Mouse (Mus musculus): ENCODE results near the gene Ndel1. TPM values are rescaled to one million over a fixed set of nuclear protein-coding genes. Genes with fewer than 3 reads are reported as not detected.
A peak's percentile ranks its signal among the peaks of the same experiment; 100 is the strongest.

Gene Ndel1
- 110 and 117 TPM in 2 replicates for polyA plus RNA-seq (2015; fragmentation: Nextera tagmentation; extraction: Ambion mirVana)

DNA sequence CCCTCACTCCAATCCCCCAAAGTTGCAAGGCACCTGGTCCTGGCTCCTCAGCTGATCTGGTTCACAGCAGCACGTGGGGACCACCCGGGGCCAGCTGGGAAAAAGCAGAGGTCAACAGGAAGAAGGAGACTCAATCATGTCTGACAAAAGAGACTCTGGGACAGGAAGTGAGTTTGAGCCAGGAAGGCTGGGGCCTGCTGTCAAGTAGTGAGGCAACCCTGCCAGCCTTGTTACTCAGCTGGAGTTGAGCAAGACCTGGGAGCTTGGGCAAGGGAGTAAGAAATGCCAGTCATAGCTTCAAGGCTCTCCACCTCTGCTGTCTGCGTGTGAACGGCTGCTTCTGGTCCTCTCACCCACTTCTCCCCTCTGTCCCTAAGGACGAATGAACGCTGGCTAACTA, at the start of gene Ndel1:
Ndel1 (minus strand) TSS at position 111 of the 400 bp plus-strand sequence.
- Histone ChIP-seq H3K9ac (no peak within 1 kb of the TSS), H3K27ac (replicated peaks) (0 out of 2 replicates have a peak within 1 kb of the TSS, but pooled peaks have one; percentile 44)
- no peak for ATAC-seq (ENCODE audit: insufficient number of reproducible peaks, low FRiP score, low TSS enrichment, low read depth)

GRCm38 (mm10) chr11:68914566-68914965, 42.9 kb upstream of the Ndel1 start:
- 96% methylated on average over 4 of the region's 4 CpGs for WGBS
- ATAC-seq (ENCODE audit: insufficient number of reproducible peaks, low FRiP score, low TSS enrichment, low read depth), result no peak

More for the DNA sequence above, at the start of gene Ndel1:
- 0 out of 2 replicates have a peak, but pooled peaks cover 3% of the 10 kb centered on the region for H3K4me1 ChIP-seq
- H3K9me3 ChIP-seq (replicated peaks), result no peaks in the 10 kb centered on the region
- H3K27me3 ChIP-seq, result no peaks in the 10 kb centered on the region
- no peak within 1 kb of the TSS for H3K4me3 ChIP-seq (replicated peaks)
- 54% methylated on average over 6 of the region's 6 CpGs for WGBS
- H3K36me3 ChIP-seq, result no peaks in the 10 kb centered on the region
- H3K4me2 ChIP-seq (replicated peaks), result no peak within 1 kb of the TSS

GRCm38 (mm10) chr11:68911531-68912177, 40.0 kb upstream of the Ndel1 start:
- Histone ChIP-seq H3K27ac (replicated peaks) (peak overlapping the region; percentile 58), H3K4me2 (replicated peaks) (no peak overlapping the region), H3K36me3 (no peaks in the 10 kb centered on the region), H3K4me3 (replicated peaks) (no peak overlapping the region), H3K9me3 (replicated peaks) (no peaks in the 10 kb centered on the region), H3K9ac (no peak overlapping the region), H3K27me3 (no peaks in the 10 kb centered on the region), H3K4me1 (peaks cover 17% of the 10 kb centered on the region)
- 39% methylated on average over 14 of the region's 14 CpGs for WGBS
- ATAC-seq (ENCODE audit: insufficient number of reproducible peaks, low FRiP score, low TSS enrichment, low read depth), result no peak

More at GRCm38 (mm10) chr11:68914566-68914965, 42.9 kb upstream of the Ndel1 start:
- H3K27me3 ChIP-seq, result no peaks in the 10 kb centered on the region
- no peak overlapping the region for H3K9ac ChIP-seq
- H3K27ac ChIP-seq (replicated peaks), result no peak overlapping the region
- no peak overlapping the region for H3K4me2 ChIP-seq (replicated peaks)
- no peak overlapping the region for H3K4me3 ChIP-seq (replicated peaks)
- no peaks in the 10 kb centered on the region for H3K36me3 ChIP-seq
- peaks cover 14% of the 10 kb centered on the region; the same call in 1 of the 2 replicates for H3K4me1 ChIP-seq
- no peaks in the 10 kb centered on the region for H3K9me3 ChIP-seq (replicated peaks)

GRCm38 (mm10) chr11:68908846-68909503, 37.3 kb upstream of the Ndel1 start:
- Histone ChIP-seq H3K36me3 (peaks cover 23% of the 10 kb centered on the region), H3K9ac (no peak overlapping the region), H3K9me3 (replicated peaks) (no peaks in the 10 kb centered on the region), H3K27me3 (no peaks in the 10 kb centered on the region), H3K27ac (replicated peaks) (no peak overlapping the region), H3K4me2 (replicated peaks) (no peak overlapping the region), H3K4me3 (replicated peaks) (no peak overlapping the region), H3K4me1 (peaks cover 23% of the 10 kb centered on the region)
- ATAC-seq (ENCODE audit: insufficient number of reproducible peaks, low FRiP score, low TSS enrichment, low read depth), result no peak
- 46% methylated on average over 7 of the region's 7 CpGs for WGBS

DNA sequence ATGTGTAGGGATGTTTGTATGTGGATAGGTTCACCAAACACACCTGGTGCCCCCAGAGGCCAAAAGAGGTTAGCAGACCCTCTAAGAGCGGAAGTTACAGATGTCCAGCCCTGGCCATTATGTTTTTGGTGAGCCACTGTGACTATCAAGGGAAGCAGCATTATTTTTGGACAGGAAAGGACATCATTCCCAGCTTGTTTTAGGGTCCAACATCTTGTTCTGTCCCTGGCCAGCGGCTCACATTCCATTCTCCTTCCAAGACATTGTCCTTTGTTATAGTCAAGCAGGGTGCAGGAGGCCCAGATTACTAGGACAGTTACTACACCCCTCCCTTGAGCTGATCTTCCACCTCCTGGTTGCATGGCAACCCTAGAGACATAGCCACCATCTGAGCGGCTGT, 35.6 kb upstream of the Ndel1 start:
- peaks cover 31% of the 10 kb centered on the region for H3K4me1 ChIP-seq
- H3K4me2 ChIP-seq (replicated peaks), result no peak overlapping the region
- H3K4me3 ChIP-seq (replicated peaks), result no peak overlapping the region
- H3K36me3 ChIP-seq, result peaks cover 37% of the 10 kb centered on the region
- H3K9ac ChIP-seq, result no peak overlapping the region
- H3K27ac ChIP-seq (replicated peaks), result no peak overlapping the region
- WGBS, result 81% methylated on average over 3 of the region's 3 CpGs
- H3K9me3 ChIP-seq (replicated peaks), result no peaks in the 10 kb centered on the region
- ATAC-seq (ENCODE audit: insufficient number of reproducible peaks, low FRiP score, low TSS enrichment, low read depth), result no peak
- H3K27me3 ChIP-seq, result no peaks in the 10 kb centered on the region

- H3K4me1 ChIP-seq, result peaks cover 23% of the 10 kb centered on the region
- H3K36me3 ChIP-seq, result peaks cover 37% of the 10 kb centered on the region
- H3K27ac ChIP-seq (replicated peaks), result peak overlapping the region; percentile 41
- H3K9me3 ChIP-seq (replicated peaks), result no peaks in the 10 kb centered on the region
- no peak for ATAC-seq (ENCODE audit: insufficient number of reproducible peaks, low FRiP score, low TSS enrichment, low read depth)
- no peak overlapping the region for H3K9ac ChIP-seq
- H3K4me2 ChIP-seq (replicated peaks), result no peak overlapping the region
- H3K4me3 ChIP-seq (replicated peaks), result no peak overlapping the region
- H3K27me3 ChIP-seq, result no peaks in the 10 kb centered on the region
- WGBS, result 50% methylated on average over 4 of the region's 4 CpGs
These were observed 34.8 kb upstream of the Ndel1 start for GRCm38 (mm10) chr11:68906461-68906790.

GRCm38 (mm10) chr11:68905665-68906460, 34.2 kb upstream of the Ndel1 start:
- no peak overlapping the region for H3K9ac ChIP-seq
- no peak overlapping the region for H3K4me3 ChIP-seq (replicated peaks)
- H3K4me1 ChIP-seq, result peaks cover 21% of the 10 kb centered on the region
- H3K27ac ChIP-seq (replicated peaks), result peak overlapping the region; percentile 41
- no peak for ATAC-seq (ENCODE audit: insufficient number of reproducible peaks, low FRiP score, low TSS enrichment, low read depth)
- no peaks in the 10 kb centered on the region for H3K9me3 ChIP-seq (replicated peaks)
- peaks cover 37% of the 10 kb centered on the region for H3K36me3 ChIP-seq
- 87% methylated on average over 9 of the region's 9 CpGs for WGBS
- no peak overlapping the region for H3K4me2 ChIP-seq (replicated peaks)
- H3K27me3 ChIP-seq, result no peaks in the 10 kb centered on the region

GRCm38 (mm10) chr11:68905138-68905531, 33.5 kb upstream of the Ndel1 start:
- no peak overlapping the region for H3K9ac ChIP-seq
- no peaks in the 10 kb centered on the region for H3K9me3 ChIP-seq (replicated peaks)
- no peak overlapping the region for H3K4me2 ChIP-seq (replicated peaks)
- 83% methylated on average over 3 of the region's 3 CpGs for WGBS
- H3K36me3 ChIP-seq, result peaks cover 37% of the 10 kb centered on the region
- peak overlapping the region; percentile 41; the same call in 1 of the 2 replicates for H3K27ac ChIP-seq (replicated peaks)
- 0 out of 2 replicates have a peak, but pooled peaks cover under 1% of the 10 kb centered on the region for H3K27me3 ChIP-seq
- no peak for ATAC-seq (ENCODE audit: insufficient number of reproducible peaks, low FRiP score, low TSS enrichment, low read depth)
- no peak overlapping the region for H3K4me3 ChIP-seq (replicated peaks)
- H3K4me1 ChIP-seq, result peaks cover 23% of the 10 kb centered on the region

- H3K4me3 ChIP-seq (replicated peaks), result no peak overlapping the region
- peaks cover 37% of the 10 kb centered on the region for H3K36me3 ChIP-seq
- no peak overlapping the region for H3K9ac ChIP-seq
- H3K9me3 ChIP-seq (replicated peaks), result no peaks in the 10 kb centered on the region
- H3K27me3 ChIP-seq, result 0 out of 2 replicates have a peak, but pooled peaks cover 3% of the 10 kb centered on the region
- H3K4me1 ChIP-seq, result peaks cover 23% of the 10 kb centered on the region
- no peak overlapping the region for H3K4me2 ChIP-seq (replicated peaks)
- H3K27ac ChIP-seq (replicated peaks), result peak overlapping the region; percentile 41; the same call in 1 of the 2 replicates
- no peak for ATAC-seq (ENCODE audit: insufficient number of reproducible peaks, low FRiP score, low TSS enrichment, low read depth)
- 86% methylated on average over 8 of the region's 8 CpGs for WGBS
These were observed 32.9 kb upstream of the Ndel1 start for GRCm38 (mm10) chr11:68904375-68905137.

- Histone ChIP-seq H3K4me3 (replicated peaks) (no peak overlapping the region), H3K27me3 (0 out of 2 replicates have a peak, but pooled peaks cover 3% of the 10 kb centered on the region), H3K4me2 (replicated peaks) (no peak overlapping the region), H3K9ac (no peak overlapping the region), H3K27ac (replicated peaks) (no peak overlapping the region), H3K9me3 (replicated peaks) (no peaks in the 10 kb centered on the region), H3K4me1 (peaks cover 23% of the 10 kb centered on the region), H3K36me3 (peaks cover 37% of the 10 kb centered on the region)
- 87% methylated on average over 2 of the region's 2 CpGs for WGBS
- ATAC-seq (ENCODE audit: insufficient number of reproducible peaks, low FRiP score, low TSS enrichment, low read depth), result no peak
These were observed 32.1 kb upstream of the Ndel1 start for GRCm38 (mm10) chr11:68903775-68904174.
